Mouse (Mus musculus) MEL (cell line): ENCODE results near the gene Gdf5. TPM values are rescaled to one million over a fixed set of nuclear protein-coding genes. Genes with fewer than 3 reads are reported as not detected.

Experiments used
- DNase-seq: peaks from one replicate; pipeline ENCODE4 v3.0.0; 2011; ENCODE audit warnings: low read depth, low spot score
- H3K27ac ChIP-seq: 2 replicates; pipeline ENCODE4 v1.5.1; 2012; ENCODE audit warnings: low read depth, mild to moderate bottlenecking, control low read depth, low read length, moderate library complexity; ENCODE audit not compliant: control insufficient read depth
- H3K27me3 ChIP-seq, 2 experiments: fragments of 150-350 bp in 1 of 2; sonication (generic) in 1 of 2; 2 replicates each; pipeline ENCODE4 v1.6.1; 2012; ENCODE audit warnings: low read length in 2 of 2, mild to moderate bottlenecking in 2 of 2, improper control_type of control experiment in 1 of 2, moderate library complexity in 1 of 2; ENCODE audit not compliant: insufficient read depth in 2 of 2, control insufficient read depth in 1 of 2
- H3K36me3 ChIP-seq, 2 experiments: 2 replicates each; pipeline ENCODE4 v1.6.1; 2012 to 2014; ENCODE audit warnings: low read length in 2 of 2, improper control_type of control experiment in 1 of 2, inconsistent platforms in 1 of 2, mild to moderate bottlenecking in 1 of 2; ENCODE audit not compliant: insufficient read depth in 2 of 2, control insufficient read depth in 1 of 2
- H3K4me1 ChIP-seq, 2 experiments: fragments of 150-350 bp in 1 of 2; sonication (generic) in 1 of 2; 2 replicates each; pipeline ENCODE4 v1.6.1; 2012; ENCODE audit warnings: low read length in 2 of 2, improper control_type of control experiment in 1 of 2, mild to moderate bottlenecking in 1 of 2; ENCODE audit not compliant: insufficient read depth in 2 of 2, control insufficient read depth in 1 of 2
- H3K4me3 ChIP-seq, 2 experiments: fragments of 150-350 bp in 1 of 2; sonication (generic) in 1 of 2; 2 replicates each; pipeline ENCODE4 v1.5.1; 2012; ENCODE audit warnings: low read depth in 2 of 2, low read length in 2 of 2, mild to moderate bottlenecking in 2 of 2, moderate library complexity in 2 of 2, control low read depth in 1 of 2, improper control_type of control experiment in 1 of 2; ENCODE audit not compliant: control insufficient read depth in 1 of 2, insufficient read depth in 1 of 2
- H3K79me2 ChIP-seq: 2 replicates; pipeline ENCODE4 v1.6.1; 2012; ENCODE audit warnings: mild to moderate bottlenecking, low read length, moderate library complexity; ENCODE audit not compliant: control insufficient read depth, poor library complexity, insufficient read depth
- H3K9ac ChIP-seq: 2 replicates; pipeline ENCODE4 v1.6.1; 2012; ENCODE audit warnings: low read depth, mild to moderate bottlenecking, control low read depth, low read length, moderate library complexity; ENCODE audit not compliant: control insufficient read depth, poor library complexity, severe bottlenecking
- H3K9me3 ChIP-seq: fragments of 150-350 bp; sonication (generic); replicated peaks from 2 replicates; pipeline ENCODE4 v1.6.1; 2012; ENCODE audit warnings: mild to moderate bottlenecking, low read length, improper control_type of control experiment, moderate library complexity; ENCODE audit not compliant: insufficient read depth
- BHLHE40 ChIP-seq: IDR thresholded peaks from 2 replicates; pipeline ENCODE4 v1.6.1; 2012; ENCODE audit warnings: low read depth, mild to moderate bottlenecking, inconsistent platforms, low read length, improper control_type of control experiment, borderline replicate concordance
- CTCF ChIP-seq, 3 experiments: IDR thresholded peaks in 2 of 3; conservative IDR thresholded peaks in 1 of 3; 2 replicates each; pipeline ENCODE4 v1.5.1; 2011 to 2012; ENCODE audit warnings: low read length in 3 of 3, low read depth in 2 of 3, mild to moderate bottlenecking in 2 of 3, improper control_type of control experiment in 1 of 3, inconsistent platforms in 1 of 3, mixed read lengths in 1 of 3, moderate library complexity in 1 of 3; ENCODE audit not compliant: control insufficient read depth in 1 of 3, insufficient read depth in 1 of 3, poor library complexity in 1 of 3, severe bottlenecking in 1 of 3
- E2F4 ChIP-seq: IDR thresholded peaks from 2 replicates; pipeline ENCODE4 v1.6.1; 2011; ENCODE audit warnings: low read depth, low read length, improper control_type of control experiment, borderline replicate concordance
- ELF1 ChIP-seq: IDR thresholded peaks from 2 replicates; pipeline ENCODE4 v1.6.1; 2014; ENCODE audit warnings: low read depth, mild to moderate bottlenecking, inconsistent platforms, low read length, improper control_type of control experiment, moderate library complexity
- GABPA ChIP-seq: IDR thresholded peaks from 2 replicates; pipeline ENCODE4 v1.6.1; 2012; ENCODE audit warnings: low read depth, mild to moderate bottlenecking, inconsistent platforms, low read length, improper control_type of control experiment, moderate library complexity
- GATA1 ChIP-seq: IDR thresholded peaks from 2 replicates; pipeline ENCODE4 v1.6.1; 2011; ENCODE audit warnings: low read depth, low read length, improper control_type of control experiment
- HCFC1 ChIP-seq: IDR thresholded peaks from 2 replicates; pipeline ENCODE4 v1.6.1; 2012; ENCODE audit warnings: low read depth, mild to moderate bottlenecking, inconsistent platforms, low read length, improper control_type of control experiment, moderate library complexity
- JUND ChIP-seq: IDR thresholded peaks from 2 replicates; pipeline ENCODE4 v1.6.1; 2011; ENCODE audit warnings: low read depth, mild to moderate bottlenecking, improper control_type of control experiment, low read length
- MXI1 ChIP-seq: IDR thresholded peaks from 2 replicates; pipeline ENCODE4 v1.6.1; 2011; ENCODE audit warnings: mild to moderate bottlenecking, low read depth, low read length, improper control_type of control experiment
- MYB ChIP-seq: IDR thresholded peaks from 2 replicates; pipeline ENCODE4 v1.6.1; 2011; ENCODE audit warnings: mild to moderate bottlenecking, low read depth, low read length, improper control_type of control experiment
- MYC ChIP-seq: IDR thresholded peaks from 2 replicates; pipeline ENCODE4 v1.6.1; 2011; ENCODE audit warnings: low read depth, mild to moderate bottlenecking, low read length, improper control_type of control experiment, moderate library complexity
- NELFE ChIP-seq: IDR thresholded peaks from 2 replicates; pipeline ENCODE4 v1.6.1; 2011; ENCODE audit warnings: low read depth, low read length, improper control_type of control experiment
- RAD21 ChIP-seq: IDR thresholded peaks from 2 replicates; pipeline ENCODE4 v1.6.1; 2011; ENCODE audit warnings: mild to moderate bottlenecking, low read depth, low read length, improper control_type of control experiment
- SMC3 ChIP-seq: IDR thresholded peaks from 2 replicates; pipeline ENCODE4 v1.6.1; 2011; ENCODE audit warnings: low read depth, low read length, improper control_type of control experiment
- TAL1 ChIP-seq: IDR thresholded peaks from 2 replicates; pipeline ENCODE4 v1.6.1; 2012; ENCODE audit warnings: mild to moderate bottlenecking, inconsistent platforms, low read length, moderate library complexity, mixed read lengths
- TBP ChIP-seq: IDR thresholded peaks from 2 replicates; pipeline ENCODE4 v1.8.0; 2011; ENCODE audit warnings: low read depth, low read length, improper control_type of control experiment
- UBTF ChIP-seq: IDR thresholded peaks from 2 replicates; pipeline ENCODE4 v1.6.1; 2012; ENCODE audit warnings: low read depth, mild to moderate bottlenecking, inconsistent platforms, low read length, improper control_type of control experiment, moderate library complexity, borderline replicate concordance; ENCODE audit not compliant: insufficient read depth
- USF2 ChIP-seq, 2 experiments: IDR thresholded peaks; 2 replicates each; pipeline ENCODE4 v1.6.1; 2011 to 2012; ENCODE audit warnings: improper control_type of control experiment in 2 of 2, low read length in 2 of 2, borderline replicate concordance in 1 of 2, inconsistent platforms in 1 of 2, low read depth in 1 of 2, mild to moderate bottlenecking in 1 of 2; ENCODE audit not compliant: insufficient read depth in 1 of 2
- ZKSCAN1 ChIP-seq: IDR thresholded peaks from 2 replicates; pipeline ENCODE4 v1.6.1; 2012; ENCODE audit warnings: low read depth, mild to moderate bottlenecking, inconsistent platforms, low read length, improper control_type of control experiment, moderate library complexity
- ZMIZ1 ChIP-seq: IDR thresholded peaks from 2 replicates; pipeline ENCODE4 v1.6.1; 2012; ENCODE audit warnings: low read depth, mild to moderate bottlenecking, inconsistent platforms, low read length, improper control_type of control experiment, moderate library complexity
- polyA plus RNA-seq, 2 experiments: library from polyadenylated mRNA; stranded (reverse) in 1 of 2; unstranded in 1 of 2; fragments of >175 nt in 1 of 2; fragments of >200 nt in 1 of 2; gene quantifications; 2 replicates each; pipeline versions ENCODE4 v1.2.1 to v1.2.4; 2012; ENCODE audit warnings: low replicate concordance in 2 of 2, low read depth in 1 of 2; ENCODE audit not compliant: insufficient read length in 2 of 2, insufficient read depth in 1 of 2, missing spikeins in 1 of 2
- total RNA-seq: library from RNA; depleted of rRNA; stranded (reverse); fragments of 300-350 nt; gene quantifications from 2 replicates; pipeline ENCODE4 v1.2.3, GENCODE M21; 2012

Gene Gdf5
- total and polyA plus RNA-seq, 3 experiments = 0.06 TPM; not detected in 2

DNA sequence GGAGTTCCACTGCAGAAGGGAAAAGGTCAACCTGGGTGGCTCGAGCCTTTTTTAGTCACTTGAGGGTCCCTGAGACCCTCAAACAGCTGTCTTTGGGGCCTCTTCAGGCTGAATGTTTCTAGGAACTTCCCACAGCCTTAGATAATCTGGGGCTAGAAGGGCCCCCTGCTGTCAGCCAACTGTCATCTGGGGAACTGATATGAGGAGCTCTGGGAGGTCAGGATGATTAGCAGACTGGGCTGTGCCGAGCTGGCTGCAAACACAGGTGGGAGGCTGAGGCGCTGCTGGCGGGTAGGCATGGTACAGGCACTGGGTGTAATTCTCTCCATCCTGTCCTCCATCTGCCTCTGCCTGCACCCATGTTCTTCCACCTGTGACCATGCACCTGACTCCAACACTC lies 43.9 kb upstream of the Gdf5 start (continued):
- TF ChIP-seq GABPA = no peak
- TF ChIP-seq UBTF = no peak

DNA sequence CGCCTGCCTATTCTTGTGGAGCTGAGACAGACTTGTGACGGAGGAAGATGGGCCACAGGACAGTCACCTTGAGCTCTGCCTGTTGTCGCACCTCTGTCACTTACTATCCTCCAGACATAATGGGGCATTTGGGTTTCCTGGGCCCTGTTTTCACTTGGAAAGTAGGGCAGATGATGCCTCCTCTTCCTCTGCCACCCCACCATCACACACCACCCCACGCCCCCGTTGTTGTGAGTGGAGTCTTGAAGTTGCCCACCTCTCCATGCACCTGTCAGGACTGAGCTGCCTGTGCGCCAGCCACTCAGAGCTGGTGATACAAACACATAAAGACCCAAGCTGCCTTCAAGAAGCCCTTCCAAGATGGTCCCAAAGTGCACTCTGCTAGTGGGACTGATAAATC lies 42.0 kb upstream of the Gdf5 start:
- Histone ChIP-seq H3K27me3 (no peaks in the 10 kb centered on the region), H3K36me3 (peaks cover 3 to 16% of the 10 kb centered on the region in 2 experiments; a peak in 3 of 4 replicates), H3K27ac (no peak overlapping the region), H3K9ac (no peak overlapping the region), H3K79me2 (no peaks in the 10 kb centered on the region), H3K4me3 (no peak overlapping the region), H3K4me1 (peaks cover 9 to 20% of the 10 kb centered on the region in 2 experiments; a peak in 3 of 4 replicates), H3K9me3 (no peaks in the 10 kb centered on the region)
- TF ChIP-seq GABPA (no peak), NELFE (no peak), ZKSCAN1 (no peak), ELF1 (no peak), UBTF (no peak)
- DNase-seq = no peak

DNA sequence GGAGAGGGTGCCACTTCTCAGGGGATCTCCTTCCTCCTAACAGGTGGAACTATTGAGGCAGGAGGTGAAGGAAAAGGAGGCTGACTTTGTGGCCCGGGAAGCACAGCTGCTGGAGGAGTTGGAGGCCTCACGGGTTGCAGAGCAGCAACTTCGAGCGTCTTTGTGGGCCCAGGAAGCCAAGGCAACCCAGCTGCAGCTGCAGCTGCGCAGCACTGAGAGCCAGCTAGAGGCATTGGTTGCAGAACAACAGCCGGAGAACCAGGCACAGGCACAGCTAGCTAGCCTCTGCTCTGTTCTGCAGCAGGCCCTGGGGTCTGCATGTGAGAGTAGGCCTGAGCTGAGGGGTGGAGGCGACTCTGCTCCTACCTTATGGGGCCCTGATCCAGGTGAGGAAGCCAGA lies 40.6 kb upstream of the Gdf5 start:
- H3K9me3 ChIP-seq = no peaks in the 10 kb centered on the region
- TF ChIP-seq BHLHE40 (no peak), TBP (no peak), CTCF (IDR thresholded peaks at IDR 0.05 in 2 of 3, conservative IDR thresholded peaks at IDR 0.05 in 1 of 3; ENCODE audit: control insufficient read depth in 1 of 3, insufficient read depth in 1 of 3, low read depth in 2 of 3, low read length in 3 of 3, poor library complexity in 1 of 3, severe bottlenecking in 1 of 3) (no peak), MYB (no peak), ZMIZ1 (no peak), MYC (no peak), RAD21 (no peak), USF2 (IDR thresholded peaks at IDR 0.05; ENCODE audit: borderline replicate concordance in 1 of 2, insufficient read depth in 1 of 2, low read depth in 1 of 2, low read length in 2 of 2) (no peak), ELF1 (no peak), HCFC1 (no peak), E2F4 (no peak), JUND (no peak), GATA1 (no peak), TAL1 (no peak), SMC3 (no peak), MXI1 (no peak)
- TF ChIP-seq, all 39 proteins: peak for 0
- H3K4me3 ChIP-seq = no peak overlapping the region
- no peaks in the 10 kb centered on the region for H3K79me2 ChIP-seq
- H3K27me3 ChIP-seq = no peaks in the 10 kb centered on the region
- H3K9ac ChIP-seq = no peak overlapping the region
- H3K27ac ChIP-seq = no peak overlapping the region
- H3K36me3 ChIP-seq = peaks cover 3 to 16% of the 10 kb centered on the region in 2 experiments; a peak in 3 of 4 replicates
- peaks cover 9 to 20% of the 10 kb centered on the region in 2 experiments; a peak in 3 of 4 replicates for H3K4me1 ChIP-seq
- DNase-seq = no peak
